ENCODE assay signal across 11 mouse cellular contexts in genomic region chr17:18719795-18720194, GRCm38 (mm10).
"Had no signal": no experiment of that assay in that cellular context is flagged by ENCODE, and none has a peak within 500 bp of the region (broad histone marks: within the 10 kb centered on the region; RNA-seq: fewer than 3 reads in every experiment).

No protein-coding gene starts in this region.

- ATAC-seq: liver, postnatal 0 days; lung, postnatal 0 days; midbrain, embryonic 13.5 days; midbrain, embryonic 15.5 days had no signal

- DNase-seq: liver, postnatal 0 days; lung, adult 2 months; lung, postnatal 14 days; lung, postnatal 36 days; right cerebral cortex, postnatal 14 days; thymus, adult 2 months; thymus, postnatal 25 days; thymus, postnatal 4 days had no signal
